Mouse (Mus musculus) bone marrow macrophage, adult 2 months (primary cell): Measurements from ENCODE around the gene Retn. TPM values are rescaled to one million over a fixed set of nuclear protein-coding genes. Genes with fewer than 3 reads are reported as not detected.
A peak's percentile ranks its signal among the peaks of the same experiment; 100 is the strongest.

Source experiments
- H3K27ac ChIP-seq: 2 replicates; pipeline ENCODE4 v1.5.1; 2012; ENCODE audit warnings: low read depth, low read length; ENCODE audit not compliant: insufficient read depth
- H3K4me1 ChIP-seq: 2 replicates; pipeline ENCODE4 v1.6.1; 2012; ENCODE audit warnings: low read length; ENCODE audit not compliant: control insufficient read depth, insufficient read depth
- H3K4me3 ChIP-seq: 2 replicates; pipeline ENCODE4 v1.5.1; 2012; ENCODE audit warnings: mild to moderate bottlenecking, low read length, moderate library complexity; ENCODE audit not compliant: insufficient read depth
- CTCF ChIP-seq: IDR thresholded peaks from 2 replicates; pipeline ENCODE4 v1.5.1; 2012; ENCODE audit warnings: low read depth, mild to moderate bottlenecking, low read length, moderate library complexity
- POLR2A ChIP-seq: IDR thresholded peaks from 2 replicates; pipeline ENCODE4 v1.6.1; 2012; ENCODE audit warnings: mild to moderate bottlenecking, low read depth, low read length, borderline replicate concordance
- polyA plus RNA-seq: library from polyadenylated mRNA; stranded (reverse); fragments of >200 nt; gene quantifications from 2 replicates; pipeline ENCODE4 v1.2.4, GENCODE M21; 2012; ENCODE audit not compliant: missing spikeins, insufficient read depth, insufficient read length

Gene Retn
- polyA plus RNA-seq, 1 experiment: not detected

DNA sequence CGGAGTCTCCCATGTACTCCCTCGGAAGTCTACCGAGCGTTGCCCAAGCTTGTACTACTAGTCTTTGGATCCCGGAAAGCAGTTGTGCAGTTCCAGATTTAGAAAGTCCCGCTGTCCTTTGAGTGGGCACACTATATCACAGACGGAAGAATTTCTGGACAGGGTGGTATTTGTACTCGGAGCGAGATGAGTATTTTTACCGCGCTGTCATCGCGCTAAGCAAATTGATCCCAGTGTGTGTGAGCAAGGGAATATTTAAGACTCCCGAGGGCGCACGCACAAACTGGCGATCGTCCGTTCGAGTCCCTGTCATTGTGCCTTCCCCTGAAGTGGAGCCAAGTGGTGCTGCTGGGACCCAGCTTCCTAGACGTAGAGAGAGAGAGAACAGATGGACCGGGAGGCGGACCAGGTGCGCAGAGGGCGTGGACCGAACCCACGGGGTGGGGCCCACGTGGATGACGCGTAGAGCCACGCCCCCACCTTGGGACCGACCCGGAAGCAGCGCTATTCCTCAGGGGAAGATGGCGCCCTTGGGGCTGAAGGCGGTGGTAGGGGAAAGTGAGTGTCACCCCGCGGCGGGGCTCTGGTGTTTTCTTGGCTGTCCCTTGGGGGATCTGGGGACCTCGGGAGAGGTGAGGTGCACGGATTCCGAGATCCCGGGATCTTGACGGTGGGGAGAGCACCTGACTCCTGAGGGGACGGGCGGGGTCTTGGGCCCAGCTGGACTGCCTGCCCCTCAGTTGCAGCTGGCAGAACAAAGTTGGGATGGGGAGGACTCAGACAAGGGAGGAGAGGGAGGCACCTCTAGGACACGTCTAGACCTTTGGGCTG lies 24.7 kb upstream of the Retn start, which contains the start of gene Stxbp2:
TSS of gene Stxbp2 (plus strand) at position 309 of the 831 bp plus-strand sequence.
- Histone ChIP-seq H3K4me1 (peaks cover 9% of the 10 kb centered on the region), H3K4me3 (peak within 1 kb of the TSS; percentile 79), H3K27ac (peak within 1 kb of the TSS; percentile 28)
- TF ChIP-seq POLR2A: peak; percentile 80; the same call in 1 of the 2 replicates
- no peak for TF ChIP-seq CTCF

DNA sequence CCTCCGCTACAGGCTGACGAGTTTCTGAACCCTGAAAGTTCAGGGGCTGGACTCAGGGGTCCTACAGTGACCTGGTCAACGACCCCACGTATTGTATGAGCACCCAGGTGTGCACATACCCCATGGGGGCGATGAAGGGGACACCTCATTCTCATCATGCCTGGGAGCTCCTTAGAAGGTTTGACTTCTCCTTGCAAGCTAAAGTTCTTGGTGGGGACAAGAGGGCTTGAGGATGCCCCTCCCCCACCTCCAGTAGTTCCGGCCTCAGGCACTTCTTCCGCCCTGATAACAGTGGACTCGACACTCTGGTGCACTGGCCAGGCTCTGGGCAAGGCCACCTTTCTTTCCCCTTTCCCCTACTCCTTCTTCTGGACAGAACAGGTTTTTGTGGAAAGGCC lies 24.1 kb upstream of the Retn start:
- peak overlapping the region; percentile 28 for H3K27ac ChIP-seq
- TF ChIP-seq POLR2A (no peak), CTCF (no peak)
- peaks cover 9% of the 10 kb centered on the region for H3K4me1 ChIP-seq
- H3K4me3 ChIP-seq: peak overlapping the region; percentile 79

DNA sequence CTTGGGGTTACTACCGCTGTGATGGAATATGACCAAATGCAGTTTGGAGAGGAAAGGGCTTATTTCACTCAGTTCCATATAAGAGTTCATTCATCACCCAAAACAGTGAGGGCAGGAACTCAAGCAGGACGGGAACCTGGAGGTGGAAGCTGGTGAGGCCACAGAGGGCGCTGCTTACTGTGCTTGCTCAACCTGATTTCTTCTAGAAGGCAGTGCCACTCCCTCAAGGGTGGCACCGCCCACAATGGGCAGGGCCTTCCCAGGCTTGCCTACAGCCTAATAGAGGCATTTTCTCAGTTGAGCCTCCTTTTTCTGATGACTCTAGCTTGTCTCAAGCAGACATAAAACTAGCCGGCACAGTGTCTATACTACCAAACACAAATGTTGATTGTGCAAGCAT lies 9.8 kb upstream of the Retn start:
- TF ChIP-seq POLR2A (no peak), CTCF (peak; percentile 33)
- peaks cover 31% of the 10 kb centered on the region for H3K4me1 ChIP-seq
- H3K4me3 ChIP-seq: no peak overlapping the region
- no peak overlapping the region for H3K27ac ChIP-seq

DNA sequence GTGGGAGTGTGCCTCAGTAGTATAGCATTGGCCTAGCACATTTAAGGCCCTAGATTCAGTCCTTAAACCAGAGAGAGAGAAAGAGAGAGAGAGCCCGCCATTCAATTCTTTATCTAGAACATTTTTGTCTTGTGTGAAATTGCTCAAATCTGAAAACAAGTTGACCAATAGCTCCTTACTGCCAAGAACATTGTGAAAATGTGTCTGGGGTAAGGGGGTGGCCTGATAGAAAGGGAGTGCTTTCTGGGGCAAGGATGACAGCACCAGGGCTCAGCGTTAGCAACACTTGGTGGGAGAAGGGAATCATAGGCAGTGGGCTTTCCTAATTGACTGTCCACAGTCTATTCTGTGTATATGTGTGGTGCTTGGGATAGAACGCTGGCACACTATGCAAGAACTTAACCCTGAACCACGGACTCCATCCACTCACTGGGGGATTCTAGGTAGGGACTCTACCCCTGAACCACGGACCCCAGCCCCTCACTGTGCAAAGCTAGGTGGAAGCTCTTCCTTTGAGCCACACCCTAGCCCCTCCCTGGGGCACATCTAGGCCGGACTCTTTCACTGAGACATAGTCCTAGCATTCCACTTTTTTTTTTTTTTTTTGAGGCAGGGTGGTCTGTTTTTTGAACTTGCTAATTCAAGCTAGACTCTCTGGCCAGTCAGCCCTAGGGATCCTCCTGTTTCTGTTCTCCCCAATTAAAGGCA lies 8.6 kb upstream of the Retn start:
- no peak for TF ChIP-seq CTCF
- no peak for TF ChIP-seq POLR2A
- H3K4me1 ChIP-seq: peaks cover 31% of the 10 kb centered on the region
- H3K4me3 ChIP-seq: no peak overlapping the region
- H3K27ac ChIP-seq: peak overlapping the region; percentile 96

DNA sequence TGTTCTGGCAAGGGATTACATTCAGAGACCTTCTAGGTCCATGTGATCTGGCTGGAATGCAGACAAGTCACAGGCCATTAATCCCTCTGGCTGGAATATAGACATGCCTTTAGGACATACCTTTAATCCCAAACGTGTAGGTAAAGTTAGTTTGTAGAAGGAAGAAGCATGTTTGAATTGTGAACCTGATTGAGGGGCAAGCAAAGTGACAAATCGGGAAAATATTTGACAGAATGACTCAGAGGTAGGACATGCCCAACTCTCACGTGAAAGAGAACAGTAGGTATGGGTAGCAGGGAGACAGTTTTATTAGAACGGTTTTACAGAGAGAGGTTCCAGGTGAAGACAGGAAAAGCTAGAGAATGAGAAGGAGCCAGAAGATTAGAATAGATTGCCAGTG lies 8.0 kb upstream of the Retn start:
- H3K4me1 ChIP-seq: peaks cover 31% of the 10 kb centered on the region
- TF ChIP-seq CTCF: no peak
- no peak for TF ChIP-seq POLR2A
- peak overlapping the region; percentile 96 for H3K27ac ChIP-seq
- H3K4me3 ChIP-seq: no peak overlapping the region

DNA sequence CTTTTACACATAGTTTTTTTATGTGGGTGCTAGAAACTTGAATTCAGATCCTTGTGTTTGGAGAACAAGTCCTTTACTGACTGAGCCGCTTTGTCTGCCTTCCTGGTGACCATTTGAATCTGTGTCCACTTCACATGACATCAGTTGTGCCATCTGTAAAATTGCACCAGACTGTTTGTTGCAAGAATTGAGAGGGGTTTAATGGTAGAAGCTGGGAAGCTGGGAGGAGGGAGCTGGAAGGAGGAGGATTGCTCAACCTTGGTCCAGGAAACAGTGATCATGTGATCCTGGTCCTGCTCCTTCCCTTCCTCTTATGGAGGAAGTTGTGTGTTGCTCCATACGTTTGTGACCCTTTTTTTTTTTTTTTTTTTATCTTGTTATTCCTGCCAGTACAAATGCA lies 7.3 kb upstream of the Retn start:
- no peak for TF ChIP-seq CTCF
- TF ChIP-seq POLR2A: no peak
- Histone ChIP-seq H3K27ac (peak overlapping the region; percentile 96), H3K4me1 (peaks cover 34% of the 10 kb centered on the region)

DNA sequence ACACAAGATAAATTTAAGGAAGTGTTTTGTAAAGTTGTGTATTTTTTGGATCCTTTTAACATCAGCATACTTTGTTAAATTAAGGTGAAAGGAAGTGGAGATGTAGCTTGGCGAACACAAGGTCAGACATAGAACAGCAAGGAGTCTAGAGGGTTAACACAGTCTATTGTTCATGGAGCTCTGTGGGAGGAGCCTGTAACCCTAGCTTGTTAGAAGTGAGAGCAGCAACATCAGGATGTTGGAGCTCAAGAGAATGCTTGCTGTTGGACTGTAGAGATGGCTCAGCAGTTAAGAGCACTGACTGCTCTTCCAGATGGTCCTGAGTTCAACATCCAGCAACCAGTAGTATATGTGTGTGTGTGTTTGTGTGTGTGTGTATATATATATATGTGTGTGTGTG lies 6.6 kb upstream of the Retn start:
- peaks cover 35% of the 10 kb centered on the region for H3K4me1 ChIP-seq
- peak overlapping the region; percentile 96 for H3K27ac ChIP-seq
- peak overlapping the region; percentile 55 for H3K4me3 ChIP-seq
- no peak for TF ChIP-seq POLR2A
- TF ChIP-seq CTCF: no peak

More for the DNA sequence above, 7.3 kb upstream of the Retn start:
- peak overlapping the region; percentile 55 for H3K4me3 ChIP-seq

DNA sequence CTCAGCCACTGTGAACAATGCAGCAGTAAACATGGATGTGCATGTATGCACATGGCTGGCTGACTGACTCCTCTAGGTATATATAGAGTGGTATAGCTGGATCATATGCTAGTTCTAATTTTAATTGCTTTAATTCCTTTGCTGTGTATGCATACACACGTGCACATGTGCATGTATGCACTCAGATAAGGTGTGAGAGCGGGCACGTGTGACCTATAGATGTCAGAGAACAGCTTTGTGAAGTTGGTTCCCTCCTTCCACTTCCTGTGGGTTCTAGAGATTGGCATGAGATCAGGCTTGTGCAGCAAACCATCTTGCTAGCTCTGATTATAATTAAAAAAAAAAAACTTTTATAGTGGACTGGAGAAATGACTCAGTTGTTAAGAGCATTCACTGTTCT lies 2.7 kb upstream of the Retn start:
- peaks cover 17% of the 10 kb centered on the region for H3K4me1 ChIP-seq
- TF ChIP-seq CTCF (no peak), POLR2A (no peak)
- H3K4me3 ChIP-seq: no peak overlapping the region
- H3K27ac ChIP-seq: no peak overlapping the region

DNA sequence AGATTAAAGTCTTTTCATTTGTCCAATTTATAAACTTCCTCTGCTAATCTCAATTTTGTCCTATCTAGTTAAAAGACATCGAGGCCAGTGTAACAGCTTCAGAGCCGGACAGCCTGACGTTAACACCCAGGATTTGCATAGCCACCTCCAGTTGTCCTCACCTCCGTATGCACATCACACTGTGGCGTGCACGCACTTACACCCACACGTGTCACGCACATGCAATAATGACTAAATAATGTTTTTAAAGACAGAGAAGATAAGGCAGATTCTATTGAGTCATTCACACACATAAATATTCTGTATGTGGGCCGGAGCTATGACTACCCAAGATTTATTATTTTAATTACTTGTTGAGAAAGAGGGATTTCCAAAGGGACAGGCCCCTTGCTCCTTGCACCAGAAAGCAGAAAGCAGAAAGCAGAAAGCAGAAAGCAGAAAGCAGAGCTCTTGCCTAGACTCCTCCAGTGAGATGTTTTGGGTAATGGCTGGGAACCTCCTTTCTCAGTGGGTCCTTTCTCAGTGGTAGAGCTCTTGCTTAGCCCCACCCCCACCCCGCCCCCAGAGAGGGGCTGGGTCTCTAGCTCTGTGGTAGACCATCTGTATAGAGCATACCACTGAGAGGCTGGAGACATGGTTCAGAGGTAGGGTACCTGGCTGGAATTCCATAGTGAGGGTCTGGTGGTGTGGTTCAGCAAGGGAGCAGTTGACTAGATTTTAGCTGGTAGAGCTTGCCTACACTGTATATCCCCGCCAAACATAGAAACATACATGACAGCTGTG lies 653 bp upstream of the Retn start:
- no peak for TF ChIP-seq CTCF
- TF ChIP-seq POLR2A: no peak
- Histone ChIP-seq H3K27ac (no peak overlapping the region), H3K4me1 (peaks cover 19% of the 10 kb centered on the region), H3K4me3 (no peak overlapping the region)
